27 mouse cellular contexts compared by ENCODE assay signal in the genomic region with DNA sequence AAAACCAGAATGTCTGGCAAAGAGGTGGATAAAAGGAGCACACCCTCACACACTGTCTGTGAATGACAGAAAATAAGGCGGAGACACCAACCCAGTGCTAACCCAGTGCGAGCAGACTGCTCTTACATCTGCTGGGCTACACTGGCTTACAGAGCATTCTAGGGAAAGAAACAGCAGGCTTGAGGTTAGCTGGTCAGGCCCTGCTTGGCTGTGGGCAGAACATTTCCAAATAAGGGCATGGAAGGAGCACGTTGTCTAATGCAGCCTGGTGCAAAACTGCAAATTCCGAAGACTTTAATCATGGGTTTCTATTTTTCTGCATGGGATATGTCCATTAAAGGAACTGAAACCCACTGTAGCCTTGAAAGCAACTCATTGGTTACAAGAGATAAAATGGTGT.
DNase-seq lines count a peak whose midpoint lies in the region; ATAC-seq and TF ChIP-seq lines count a peak whose summit lies in the region.
"Had no signal": no experiment of that assay in that cellular context is flagged by ENCODE, and none has a peak within 500 bp of the region (broad histone marks: within the 10 kb centered on the region; RNA-seq: fewer than 3 reads in every experiment).

No protein-coding gene starts in this region.

- no peak overlapping the region for H3K4me2 ChIP-seq in embryonic facial prominence, embryonic 15.5 days (replicated peaks)
- H3K4me2 ChIP-seq in hindbrain, embryonic 11.5 days (replicated peaks; ENCODE audit: low read depth, low read length), result no peak overlapping the region
- H3K4me2 ChIP-seq: embryonic facial prominence, embryonic 12.5 days; forebrain, embryonic 13.5 days; forebrain, embryonic 15.5 days had no signal

- no peaks in the 10 kb centered on the region for H3K36me3 ChIP-seq in embryonic facial prominence, embryonic 15.5 days
- no peaks in the 10 kb centered on the region for H3K36me3 ChIP-seq in embryonic facial prominence, embryonic 10.5 days (replicated peaks)
- no peaks in the 10 kb centered on the region for H3K36me3 ChIP-seq in hindbrain, embryonic 11.5 days (ENCODE audit: control insufficient read depth, insufficient read depth, low read length)
- H3K36me3 ChIP-seq: embryonic facial prominence, embryonic 12.5 days; forebrain, embryonic 15.5 days; G1E had no signal

- WGBS in embryonic facial prominence, embryonic 15.5 days, result 73% methylated on average over 4 of the region's 4 CpGs
- 88% methylated on average over 4 of the region's 4 CpGs for WGBS in embryonic facial prominence, embryonic 10.5 days
- 85% methylated on average over 4 of the region's 4 CpGs for WGBS in hindbrain, embryonic 11.5 days

- no peak for TF ChIP-seq POLR2A in embryonic fibroblast, embryonic 13.5 days (IDR thresholded peaks at IDR 0.05; ENCODE audit: low read depth, low read length)

- H3K27me3 ChIP-seq in embryonic facial prominence, embryonic 15.5 days, result peaks cover 8% of the 10 kb centered on the region; the same call in 1 of the 2 replicates
- H3K27me3 ChIP-seq in embryonic facial prominence, embryonic 10.5 days (replicated peaks; ENCODE audit: low read depth, poor library complexity, severe bottlenecking), result peaks cover 26% of the 10 kb centered on the region
- no peaks in the 10 kb centered on the region; the same call in 1 of the 2 replicates for H3K27me3 ChIP-seq in hindbrain, embryonic 11.5 days (ENCODE audit: control insufficient read depth, insufficient read depth, low read length)
- H3K27me3 ChIP-seq: CH12.LX, Patski had no signal

- no peak for TF ChIP-seq CTCF in embryonic fibroblast, embryonic 13.5 days (IDR thresholded peaks at IDR 0.05; ENCODE audit: borderline replicate concordance, insufficient read depth, low read length)

- no peak overlapping the region for H3K4me3 ChIP-seq in embryonic facial prominence, embryonic 15.5 days (replicated peaks)
- no peak overlapping the region for H3K4me3 ChIP-seq in embryonic facial prominence, embryonic 10.5 days
- H3K4me3 ChIP-seq in embryonic fibroblast, embryonic 13.5 days (ENCODE audit: insufficient read depth, low read length), result no peak overlapping the region
- H3K4me3 ChIP-seq in hindbrain, embryonic 11.5 days (ENCODE audit: low read depth, low read length), result no peak overlapping the region
- H3K4me3 ChIP-seq: embryonic facial prominence, embryonic 12.5 days; forebrain, embryonic 13.5 days; forebrain, embryonic 15.5 days had no signal

- no peak overlapping the region for H3K9ac ChIP-seq in embryonic facial prominence, embryonic 15.5 days
- no peak overlapping the region for H3K9ac ChIP-seq in hindbrain, embryonic 11.5 days (ENCODE audit: low read depth, low read length)
- H3K9ac ChIP-seq: embryonic facial prominence, embryonic 12.5 days; forebrain, embryonic 13.5 days; forebrain, embryonic 15.5 days; forebrain, postnatal 0 days had no signal

- peak; percentile 54; the same call in 1 of the 2 replicates for ATAC-seq in embryonic facial prominence, embryonic 15.5 days (ENCODE audit: insufficient number of reproducible peaks, low FRiP score, low TSS enrichment, low read depth)
- no peak for ATAC-seq in inflammation-experienced regulatory T-cells, adult 6 months
- ATAC-seq in hindbrain, embryonic 11.5 days (ENCODE audit: low FRiP score), result no peak
- ATAC-seq: activated CD4-positive, CD25-positive, alpha-beta regulatory T cell, adult 4 months; CD4-positive, CD25-positive, alpha-beta regulatory T cell, adult 4 months; forebrain, embryonic 13.5 days; forebrain, embryonic 15.5 days; forebrain, postnatal 0 days; Patski had no signal

- H3K4me1 ChIP-seq in embryonic facial prominence, embryonic 15.5 days, result peaks cover 16% of the 10 kb centered on the region; the same call in 1 of the 2 replicates
- peaks cover 34% of the 10 kb centered on the region for H3K4me1 ChIP-seq in embryonic facial prominence, embryonic 10.5 days
- no peaks in the 10 kb centered on the region; the same call in 1 of the 2 replicates for H3K4me1 ChIP-seq in embryonic fibroblast, embryonic 13.5 days (ENCODE audit: control insufficient read depth, insufficient read depth, low read length)
- peaks cover 11% of the 10 kb centered on the region for H3K4me1 ChIP-seq in hindbrain, embryonic 11.5 days (replicated peaks; ENCODE audit: control insufficient read depth, insufficient read depth, low read length)

- no peak overlapping the region for H3K27ac ChIP-seq in embryonic facial prominence, embryonic 15.5 days (replicated peaks)
- no peak overlapping the region for H3K27ac ChIP-seq in embryonic facial prominence, embryonic 10.5 days (replicated peaks)
- H3K27ac ChIP-seq in embryonic fibroblast, embryonic 13.5 days (ENCODE audit: insufficient read depth, low read length), result peak overlapping the region; percentile 23; the same call in 1 of the 2 replicates
- no peak overlapping the region for H3K27ac ChIP-seq in hindbrain, embryonic 11.5 days (ENCODE audit: low read depth, low read length)
- H3K27ac ChIP-seq: embryonic facial prominence, embryonic 12.5 days; forebrain, embryonic 13.5 days; forebrain, embryonic 15.5 days had no signal

- DNase-seq in embryonic facial prominence, embryonic 10.5 days (ENCODE audit: low spot score), result no peak
- peak; percentile 24 for DNase-seq in 3134 (ENCODE audit: extremely low read depth, insufficient read length, low spot score)
- DNase-seq in Muller cell, postnatal 12 days (ENCODE audit: inconsistent ontology term), result peak; percentile 16
- DNase-seq in ovary, postnatal 10 days (ENCODE audit: low spot score), result no peak
- DNase-seq in hindbrain, embryonic 11.5 days (ENCODE audit: low spot score), result no peak
- DNase-seq: adrenal gland, adult 8-10 months; adrenal gland, postnatal 14 days; adrenal gland, postnatal 36 days; B cell, adult 2 months; cerebellum, adult 11-12 months; cerebellum, adult 2 months; cerebellum, adult 9-10 months; cerebellum, postnatal 10 days; cerebellum, postnatal 25 days; embryo, embryonic 11 days; forebrain, postnatal 0 days had no signal

- no peaks in the 10 kb centered on the region for H3K9me3 ChIP-seq in embryonic facial prominence, embryonic 15.5 days (replicated peaks)
- H3K9me3 ChIP-seq in embryonic facial prominence, embryonic 10.5 days, result no peaks in the 10 kb centered on the region
- no peaks in the 10 kb centered on the region for H3K9me3 ChIP-seq in hindbrain, embryonic 11.5 days (ENCODE audit: control insufficient read depth, low read length)
- H3K9me3 ChIP-seq: embryonic facial prominence, embryonic 12.5 days; forebrain, embryonic 13.5 days; forebrain, embryonic 15.5 days; G1E had no signal

Comparison
In these comparisons a context has a peak if more than half of its experiments do, and no peak if none do; other contexts are left out.
1. DNase-seq: peak in 3134 (single experiment) and Muller cell, postnatal 12 days (single experiment); none in embryonic facial prominence, embryonic 10.5 days (single experiment), ovary, postnatal 10 days (single experiment) and hindbrain, embryonic 11.5 days (single experiment).